Mouse (Mus musculus): ENCODE data around the gene Mogat2.
A peak's percentile ranks its signal among the peaks of the same experiment; 100 is the strongest.

The Mogat2 gene

DNA sequence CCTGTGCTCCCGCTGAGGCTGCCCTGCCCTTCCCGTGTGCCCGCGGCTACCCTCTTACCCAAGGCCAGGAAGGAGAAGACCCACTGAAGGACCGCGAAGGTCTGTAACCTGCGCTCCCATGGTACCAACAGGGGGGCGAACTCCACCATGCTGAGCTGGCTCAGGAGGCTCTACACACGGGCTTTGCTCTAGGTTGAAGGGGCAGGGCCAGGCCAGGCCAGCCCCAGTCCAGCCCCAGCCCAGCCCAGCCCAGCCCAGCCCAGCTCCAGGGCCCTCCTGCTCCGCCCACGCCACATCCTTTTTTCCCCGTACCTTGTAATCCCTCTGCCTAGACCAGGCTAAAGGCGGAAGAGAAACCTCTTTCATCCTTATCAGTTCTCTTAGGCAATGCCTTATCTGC is at the start of gene Mogat2:
Mogat2 (minus strand) TSS at position 203 of the 400 bp plus-strand sequence.
- DNase-seq = no peak

DNA sequence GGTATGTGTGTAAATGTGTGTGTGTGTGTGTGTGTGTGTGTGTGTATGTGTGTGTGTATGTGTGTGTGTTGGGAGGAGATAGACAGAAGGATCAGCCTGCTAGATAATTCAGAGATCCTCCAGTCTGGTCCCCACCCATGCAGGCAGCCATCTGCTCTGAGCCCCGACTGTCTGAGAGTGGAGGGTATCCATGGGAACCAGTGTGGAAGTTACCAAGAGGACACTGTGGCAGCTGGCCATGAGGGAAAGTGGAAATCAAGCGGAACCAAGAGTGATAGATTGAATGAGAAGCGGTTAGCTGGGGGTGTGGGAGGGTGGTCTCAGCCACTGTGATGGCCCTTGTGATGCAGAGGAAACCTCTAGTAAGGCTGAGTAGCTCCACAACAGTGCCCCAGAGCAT is 48.9 kb upstream of the Mogat2 start:
- peak; percentile 73 for DNase-seq

DNA sequence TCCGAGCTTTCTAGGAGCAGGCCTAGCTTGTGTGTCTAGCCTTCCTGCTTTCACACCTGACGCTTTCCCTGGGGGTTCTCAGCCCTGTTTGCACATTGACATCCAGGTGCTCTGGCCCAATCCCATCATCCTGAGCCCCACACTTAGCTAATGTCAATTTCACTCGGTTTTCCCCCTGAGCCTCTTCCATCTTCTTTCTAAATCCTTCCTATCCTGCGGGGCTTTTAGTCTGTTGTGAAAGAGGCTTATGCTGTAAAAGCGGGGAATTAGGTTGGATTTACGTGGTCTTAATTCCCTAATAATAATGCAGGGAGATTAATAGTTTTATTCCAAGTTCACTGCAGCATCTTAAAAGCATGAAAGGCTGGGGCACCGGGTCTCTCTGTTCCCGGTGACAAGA is 41.2 kb upstream of the Mogat2 start:
- no peak for DNase-seq

DNA sequence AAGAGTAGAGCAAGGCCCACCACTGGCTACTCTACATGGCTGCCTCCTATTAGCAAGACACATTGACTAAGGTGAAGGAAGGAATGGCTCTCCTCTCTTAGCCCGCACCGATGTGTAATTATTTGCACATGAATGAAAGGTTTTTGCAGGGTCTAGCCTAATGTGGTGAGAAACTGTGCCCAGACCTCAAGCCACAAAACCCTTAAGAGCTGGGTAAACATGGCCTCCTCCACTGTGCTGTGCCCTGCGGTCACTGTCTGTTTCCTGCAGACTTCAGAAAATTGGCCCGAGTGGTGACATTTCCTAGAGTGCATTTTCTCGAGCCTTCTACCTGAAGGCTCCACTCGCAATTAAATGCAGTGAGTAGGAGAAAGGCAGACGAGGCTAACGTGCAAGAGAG is 39.9 kb upstream of the Mogat2 start:
- no peak for DNase-seq

DNA sequence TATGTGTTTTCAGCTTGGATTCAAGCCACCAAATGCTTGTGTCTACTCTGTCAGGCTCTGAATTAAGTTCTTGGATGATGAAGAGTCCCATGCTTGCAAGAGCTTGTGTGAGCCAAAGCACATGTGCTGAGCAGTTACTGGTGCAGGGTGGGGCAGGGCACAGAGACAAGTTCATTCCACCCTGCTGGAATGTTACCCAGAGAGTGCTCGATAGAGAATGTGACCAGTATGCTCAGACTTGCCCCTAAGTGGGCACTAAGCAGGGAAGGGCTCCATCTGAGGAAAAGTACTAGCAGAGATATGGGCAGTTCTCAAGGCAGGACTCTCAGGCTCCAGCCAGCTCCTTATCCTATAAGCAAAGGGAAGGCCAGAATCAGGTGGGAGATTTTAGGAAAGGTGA is 38.3 kb upstream of the Mogat2 start:
- DNase-seq = no peak

DNA sequence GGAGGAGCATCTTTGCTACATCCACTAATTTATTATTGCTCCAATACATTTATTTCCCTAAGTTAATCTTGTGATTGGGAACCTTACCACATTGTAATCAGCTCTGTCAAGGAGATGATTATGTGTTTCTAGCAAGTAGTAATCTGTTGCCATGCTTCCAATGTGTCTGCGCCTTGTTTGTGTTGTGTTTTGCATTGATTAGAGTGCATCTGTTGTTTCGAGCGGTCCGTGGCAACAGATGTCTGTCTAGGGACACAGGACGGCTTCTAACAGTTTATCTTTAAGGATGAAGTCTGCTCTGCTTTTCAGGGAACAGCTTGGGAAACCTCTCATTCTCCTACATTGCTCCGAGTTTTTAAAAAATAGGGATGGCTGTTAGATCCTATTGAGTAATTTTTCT is 36.7 kb upstream of the Mogat2 start:
- DNase-seq = no peak

DNA sequence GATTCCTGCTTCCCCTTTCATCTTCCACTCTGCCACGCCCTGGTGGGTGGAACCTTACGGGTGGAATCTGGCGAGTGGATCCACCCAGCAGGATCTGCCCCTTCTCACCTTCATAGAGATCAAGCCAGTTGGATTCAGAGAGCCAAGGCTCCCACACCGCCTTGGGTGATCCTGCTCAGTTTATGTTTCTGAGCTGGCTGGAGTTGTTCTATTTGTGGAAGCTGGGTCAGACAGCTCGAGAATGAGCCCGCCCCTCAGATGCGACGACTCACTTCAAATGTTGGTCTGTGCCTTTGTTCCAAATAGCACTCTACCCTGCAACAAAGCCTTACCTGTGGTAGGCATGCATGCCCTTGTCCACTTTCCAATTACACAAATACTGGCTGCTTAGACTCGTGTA is 33.2 kb upstream of the Mogat2 start:
- no peak for DNase-seq

DNA sequence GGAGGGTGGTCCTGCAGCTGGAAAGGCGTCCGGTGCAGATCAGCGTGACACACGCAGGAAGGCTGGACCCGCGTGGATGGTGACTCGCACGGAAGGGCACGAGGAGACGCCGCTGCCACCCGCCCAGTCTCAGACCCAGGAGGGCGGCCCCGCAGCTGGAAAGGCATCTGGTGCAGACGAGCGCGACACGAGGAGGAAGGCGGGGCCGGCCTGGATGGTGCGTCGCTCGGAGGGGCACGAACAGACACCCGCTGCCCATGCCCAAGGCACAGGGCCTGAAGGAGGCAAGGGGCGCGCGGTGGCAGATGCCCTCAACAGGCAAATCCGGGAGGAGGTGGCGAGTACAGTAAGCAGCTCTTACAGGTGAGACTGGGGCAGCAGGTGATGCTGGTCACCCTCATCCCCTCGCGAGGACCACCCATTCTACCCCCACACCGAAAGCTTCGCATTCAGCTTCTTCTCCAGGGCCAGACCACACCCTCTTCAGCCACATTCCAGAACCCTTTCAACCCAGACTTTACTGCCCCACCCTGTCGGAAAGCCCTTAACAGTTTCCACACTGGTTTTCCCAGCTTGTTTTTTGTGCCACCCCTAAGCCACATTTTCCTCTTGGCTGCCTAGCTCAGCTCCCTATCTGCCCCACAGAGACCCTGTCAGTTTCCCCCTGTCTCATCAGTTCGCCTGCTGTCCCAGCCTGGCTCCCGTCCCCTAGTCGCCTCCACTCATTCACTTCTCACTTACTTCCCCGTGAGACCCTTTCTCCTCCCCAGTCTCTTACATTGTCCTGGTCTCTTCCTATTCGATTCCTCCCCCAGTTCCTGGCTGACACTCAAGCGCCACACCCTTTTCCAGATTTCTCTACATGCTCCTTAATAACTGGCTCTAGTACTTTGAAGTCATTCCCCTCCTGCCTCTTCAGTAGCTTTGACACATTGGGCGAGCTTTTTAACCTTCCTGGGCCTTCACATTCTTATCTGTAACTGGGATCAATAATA is 30.8 kb upstream of the Mogat2 start:
- DNase-seq = peak; percentile 31

DNA sequence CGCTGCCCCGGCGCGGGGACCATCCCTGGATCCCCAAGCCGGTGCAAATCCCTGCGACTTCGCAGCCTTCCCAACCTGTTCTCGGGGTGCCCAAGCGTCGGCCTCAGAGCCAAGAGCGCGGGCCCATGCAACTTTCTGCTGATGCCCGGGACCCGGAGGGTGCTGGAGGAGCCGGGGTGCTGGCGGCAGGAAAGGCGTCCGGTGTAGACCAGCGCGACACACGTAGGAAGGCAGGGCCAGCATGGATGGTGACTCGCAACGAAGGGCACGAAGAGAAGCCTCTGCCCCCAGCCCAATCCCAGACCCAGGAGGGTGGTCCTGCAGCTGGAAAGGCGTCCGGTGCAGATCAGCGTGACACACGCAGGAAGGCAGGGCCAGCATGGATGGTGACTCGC is 30.1 kb upstream of the Mogat2 start:
- no peak for DNase-seq

DNA sequence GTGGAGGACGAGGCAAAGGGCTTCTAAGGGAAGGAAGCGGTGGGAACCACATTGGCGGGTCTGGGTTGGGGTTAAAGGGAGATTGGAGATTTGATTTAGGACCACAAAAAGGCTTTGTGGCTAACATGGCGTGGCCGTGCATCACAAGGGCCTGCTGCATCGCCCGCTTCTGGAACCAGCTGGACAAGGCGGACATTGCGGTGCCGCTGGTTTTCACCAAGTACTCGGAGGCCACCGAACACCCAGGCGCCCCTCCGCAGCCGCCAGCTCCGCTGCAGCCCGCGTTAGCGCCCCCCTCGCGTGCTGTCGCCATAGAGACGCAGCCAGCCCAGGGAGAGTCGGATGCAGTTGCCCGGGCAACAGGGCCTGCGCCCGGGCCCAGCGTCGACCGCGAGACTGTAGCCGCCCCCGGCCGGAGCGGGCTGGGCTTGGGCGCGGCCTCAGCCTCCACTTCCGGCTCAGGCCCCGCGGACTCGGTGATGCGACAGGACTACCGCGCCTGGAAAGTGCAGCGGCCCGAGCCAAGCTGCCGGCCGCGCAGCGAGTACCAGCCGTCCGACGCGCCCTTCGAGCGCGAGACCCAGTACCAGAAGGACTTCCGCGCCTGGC is 29.6 kb upstream of the Mogat2 start:
- DNase-seq = peak; percentile 84

DNA sequence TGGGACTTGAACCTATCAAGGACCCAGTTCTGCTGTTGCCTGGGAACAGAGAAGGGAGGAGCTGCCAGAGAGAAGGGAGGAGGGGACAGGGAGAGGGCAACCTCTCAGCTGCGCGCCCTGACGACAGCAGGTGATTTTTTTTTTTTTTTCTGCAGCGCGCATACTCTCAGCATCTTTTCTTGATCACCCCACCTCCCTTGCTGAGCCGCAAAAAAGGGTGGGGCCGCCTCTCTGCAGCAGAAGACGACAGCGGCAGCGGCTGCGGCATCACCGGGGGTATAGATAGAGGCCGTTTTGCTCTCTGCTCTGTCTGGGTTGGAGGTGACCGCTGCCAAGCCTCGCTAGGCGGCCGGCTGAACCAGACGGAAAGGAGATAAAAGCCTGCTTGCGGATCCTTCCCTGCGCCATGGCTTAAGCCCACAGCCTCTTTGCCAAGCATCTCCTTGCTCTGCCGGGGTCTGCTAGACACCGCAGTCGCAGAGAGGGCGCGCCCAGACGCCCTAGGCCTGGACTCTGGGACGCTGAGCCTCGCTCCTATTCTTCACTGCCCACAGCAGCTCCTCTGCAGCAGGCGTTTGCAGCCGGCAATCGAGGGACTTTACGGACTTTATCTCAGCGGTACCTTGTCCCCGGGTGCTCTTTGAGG is 29.0 kb upstream of the Mogat2 start, which contains the start of gene Map6:
Map6 (plus strand) TSS at position 197 of the 646 bp plus-strand sequence.
- peak; percentile 73 for DNase-seq

DNA sequence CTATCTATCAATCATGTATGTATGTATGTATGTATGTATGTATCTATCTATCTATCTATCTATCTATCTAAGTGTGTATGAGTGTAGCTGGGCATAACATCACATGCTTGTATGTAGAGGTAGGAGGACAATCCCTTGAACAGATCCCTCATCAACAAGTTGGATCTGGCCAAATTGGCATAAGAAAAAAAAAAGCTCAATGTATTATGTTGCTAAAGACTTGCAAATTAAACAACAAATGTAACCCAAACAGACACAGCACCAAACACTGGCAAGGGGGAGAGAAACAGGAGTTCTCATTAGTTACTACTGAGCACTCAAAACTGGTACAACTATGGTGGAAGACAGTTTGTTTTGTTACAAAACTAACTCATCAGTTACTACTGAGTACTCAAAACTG is 26.2 kb upstream of the Mogat2 start:
- DNase-seq = no peak

DNA sequence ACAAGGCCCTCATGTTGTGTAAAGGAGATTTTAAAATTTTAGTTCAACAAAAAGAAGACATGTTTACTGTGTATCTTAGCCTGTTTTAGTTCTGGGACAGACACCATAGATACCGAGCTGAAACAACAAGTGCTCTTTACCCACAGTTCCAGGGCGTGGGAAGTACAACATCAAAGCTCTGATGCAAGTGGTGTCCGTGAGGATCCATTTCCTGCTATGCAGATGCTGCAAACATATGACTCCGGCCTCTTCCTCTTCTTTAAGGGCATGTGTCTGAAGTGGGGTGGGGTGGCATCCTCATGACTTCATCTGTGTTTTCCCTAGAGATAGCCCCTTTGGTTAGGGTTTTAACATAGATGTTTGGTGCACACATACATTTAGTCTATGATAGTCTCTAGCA is 25.1 kb upstream of the Mogat2 start:
- no peak for DNase-seq

DNA sequence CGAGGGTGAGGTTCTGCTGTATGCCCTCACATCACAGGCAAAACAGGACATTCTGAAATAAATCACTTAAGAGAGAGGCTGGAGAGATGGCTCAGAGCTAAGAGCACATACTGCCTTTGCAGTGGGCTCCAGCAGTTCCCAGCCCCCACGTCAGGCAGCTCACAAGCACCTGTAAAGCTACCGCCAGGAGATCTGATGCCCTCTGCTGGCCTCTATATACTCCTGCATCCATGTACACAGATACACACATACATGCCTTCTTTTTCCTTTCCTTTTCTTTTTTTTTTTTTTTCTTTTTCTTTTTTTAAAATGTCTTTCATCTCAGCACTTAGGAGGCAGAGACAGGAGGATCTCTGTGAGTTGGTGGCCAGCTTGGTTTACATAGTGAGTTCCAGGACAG is 23.5 kb upstream of the Mogat2 start:
- no peak for DNase-seq

DNA sequence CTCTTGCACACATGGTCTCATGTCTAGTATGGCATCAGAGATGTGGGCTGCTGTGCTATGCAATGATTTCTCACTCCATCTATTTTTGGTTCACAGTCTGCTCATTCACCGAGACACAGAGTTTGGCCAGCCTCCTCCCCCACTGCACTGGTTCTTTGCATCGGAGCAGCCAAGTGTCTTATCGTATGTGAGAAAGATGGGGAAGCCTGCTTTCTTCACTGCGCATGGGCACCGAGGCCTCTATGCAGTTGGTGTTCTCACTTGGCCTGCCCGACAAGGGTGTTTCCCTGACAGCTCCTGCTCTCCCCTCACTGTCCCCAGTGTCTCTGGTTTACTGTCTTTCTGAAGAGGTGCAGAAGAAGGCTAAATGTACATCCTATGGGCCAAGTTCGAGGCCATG is 16.6 kb upstream of the Mogat2 start:
- peak; percentile 56 for DNase-seq

DNA sequence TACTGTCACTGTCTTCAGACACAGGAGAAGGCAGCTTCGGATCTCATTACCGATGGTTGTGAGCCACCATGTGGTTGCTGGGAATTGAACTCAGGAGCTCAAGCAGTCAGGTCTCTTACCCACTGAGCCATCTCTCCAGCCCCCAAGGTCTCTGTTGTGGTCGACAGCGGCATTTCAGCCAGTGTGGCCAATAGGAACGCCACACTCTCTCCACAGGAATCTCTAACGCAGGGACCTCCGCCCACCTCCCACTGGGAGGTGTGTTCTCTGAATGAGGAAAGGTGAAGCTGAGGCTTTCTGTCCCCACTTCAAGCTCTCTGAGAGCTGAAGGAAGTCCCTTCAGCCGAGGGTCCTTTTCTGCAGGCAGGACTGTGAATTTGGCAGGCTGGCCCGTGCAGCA is 12.0 kb upstream of the Mogat2 start:
- no peak for DNase-seq

DNA sequence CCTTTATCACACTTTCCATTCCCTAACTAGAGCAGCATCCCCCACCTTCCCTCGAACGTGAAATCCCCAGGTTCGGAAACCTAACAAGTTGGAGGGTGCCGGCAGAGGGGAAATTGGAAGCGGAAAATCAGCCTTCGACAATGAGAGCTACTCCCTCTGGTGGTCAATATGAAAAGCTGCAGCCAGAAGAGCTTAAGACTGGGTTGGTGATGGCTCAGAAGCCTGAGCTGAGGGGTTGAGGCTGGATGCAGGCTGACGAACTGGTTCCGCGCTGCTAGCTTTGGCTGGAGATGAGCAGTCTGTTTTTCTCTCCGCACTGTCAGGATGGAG is 11.1 kb upstream of the Mogat2 start:
- DNase-seq = peak; percentile 37

DNA sequence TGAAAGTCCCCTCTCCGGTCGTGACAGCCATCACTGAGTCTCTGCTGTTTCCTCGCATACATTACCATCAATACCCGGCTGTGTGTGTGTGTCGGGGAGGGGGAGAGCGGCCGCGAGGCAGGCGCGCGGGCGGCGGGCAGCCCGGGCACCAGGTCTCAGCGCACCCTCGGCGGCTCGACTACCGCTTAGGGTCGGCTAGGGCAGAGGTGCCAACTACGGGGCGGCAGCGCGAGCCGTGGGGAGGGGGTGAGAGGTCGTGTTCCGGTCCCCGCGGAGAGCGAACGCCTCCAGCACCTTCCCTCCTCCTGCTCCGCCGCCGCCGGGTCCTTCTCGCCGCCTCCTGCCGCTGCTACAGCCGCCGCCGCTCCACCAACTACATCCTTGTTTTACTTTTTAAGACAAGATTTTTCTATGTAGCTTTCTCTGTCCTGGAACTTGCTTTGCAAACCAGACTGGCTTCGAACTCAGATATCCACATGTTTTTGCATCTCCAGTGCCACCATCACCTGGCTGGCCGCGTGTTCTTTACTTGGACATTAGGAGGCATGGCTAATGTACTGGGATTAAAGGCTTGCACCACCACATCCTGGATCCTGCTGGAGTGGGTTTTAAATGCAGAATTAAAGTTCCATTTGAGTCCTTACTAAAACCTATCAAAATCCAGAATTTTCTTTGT is 10.6 kb upstream of the Mogat2 start:
- DNase-seq = no peak

DNA sequence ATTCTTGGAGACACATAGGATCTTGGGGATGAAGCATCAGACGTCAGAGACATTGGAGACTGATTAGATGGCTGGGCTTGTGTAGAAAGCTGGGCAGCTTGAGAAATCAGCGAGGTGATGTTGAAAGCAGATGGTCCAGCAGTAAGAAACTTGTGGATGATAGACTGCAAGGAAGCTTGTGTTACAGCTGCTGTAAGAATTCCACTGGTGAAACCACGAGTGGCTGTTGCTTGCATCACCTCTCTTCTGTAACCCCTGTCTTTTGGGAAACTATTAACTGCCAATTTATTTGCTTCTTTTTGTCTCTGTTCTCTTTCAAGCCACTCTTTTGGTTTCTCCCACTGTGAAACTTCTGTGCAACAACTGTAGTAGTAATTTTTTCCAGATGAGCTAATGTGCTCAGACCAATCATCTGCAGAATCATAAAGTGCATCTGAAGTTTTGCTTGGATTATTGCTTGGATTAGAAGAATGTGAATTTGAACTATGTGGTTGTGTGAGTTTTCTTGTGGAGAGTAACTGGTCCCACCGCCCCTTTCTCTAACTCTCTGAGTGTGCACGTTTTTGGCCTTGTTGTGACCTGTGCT is 9.8 kb upstream of the Mogat2 start:
- no peak for DNase-seq

DNA sequence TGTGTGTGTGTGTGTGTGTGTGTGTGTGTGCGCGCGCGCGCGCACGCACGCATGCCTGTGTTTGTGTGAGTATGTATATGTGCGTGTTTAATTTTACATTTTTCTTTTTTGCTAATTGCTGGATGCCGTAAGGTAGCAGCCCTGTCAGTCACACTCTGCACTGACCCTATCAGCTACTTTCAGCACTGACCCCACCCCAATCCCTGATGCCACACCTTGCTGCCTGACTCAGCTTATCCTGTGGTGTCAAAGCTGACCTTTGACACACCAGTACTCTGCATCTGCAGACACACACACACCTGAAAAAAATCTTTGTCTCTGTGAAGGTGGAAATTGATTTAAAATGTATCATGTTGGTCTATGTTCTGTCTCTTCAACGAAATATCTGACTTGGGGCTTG is 3.7 kb upstream of the Mogat2 start:
- DNase-seq = no peak

DNA sequence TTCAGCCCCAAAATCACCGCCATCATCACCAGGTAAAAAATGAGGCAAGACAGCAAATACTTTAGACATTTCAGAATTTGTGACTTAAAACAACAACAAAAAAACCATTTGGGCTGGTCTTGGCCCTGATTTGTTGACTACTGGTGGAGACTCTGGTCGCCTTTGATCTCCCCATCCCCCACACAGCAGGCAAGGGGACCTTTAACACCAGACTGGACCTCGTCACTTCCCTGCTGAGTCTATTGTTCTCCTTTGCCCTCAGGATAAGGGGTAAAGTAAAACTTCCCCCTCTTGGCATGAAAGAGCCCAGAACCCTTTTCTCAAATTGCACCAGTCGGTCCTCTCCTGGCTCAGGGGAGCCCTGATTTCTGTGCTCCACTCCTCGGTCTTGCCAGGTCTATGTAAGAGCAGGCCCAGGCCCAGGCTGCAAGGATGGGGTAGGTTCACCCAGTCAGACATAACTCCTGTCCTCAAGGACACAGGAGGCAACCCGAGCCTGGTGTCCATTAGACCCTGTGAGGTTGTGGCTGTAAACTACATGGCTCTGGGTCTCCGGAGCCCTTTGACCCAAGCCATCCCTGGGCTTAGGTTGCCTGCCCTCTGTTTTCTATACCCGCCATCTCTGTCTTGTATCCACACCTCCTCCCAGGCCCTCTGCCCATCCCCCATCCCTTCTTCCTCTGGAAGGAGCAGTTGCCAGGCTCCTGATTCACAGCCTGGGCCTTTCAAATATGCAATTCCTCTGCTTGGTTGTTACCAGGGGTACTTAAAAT is 1.3 kb downstream of the Mogat2 start:
- peak; percentile 27 for DNase-seq

DNA sequence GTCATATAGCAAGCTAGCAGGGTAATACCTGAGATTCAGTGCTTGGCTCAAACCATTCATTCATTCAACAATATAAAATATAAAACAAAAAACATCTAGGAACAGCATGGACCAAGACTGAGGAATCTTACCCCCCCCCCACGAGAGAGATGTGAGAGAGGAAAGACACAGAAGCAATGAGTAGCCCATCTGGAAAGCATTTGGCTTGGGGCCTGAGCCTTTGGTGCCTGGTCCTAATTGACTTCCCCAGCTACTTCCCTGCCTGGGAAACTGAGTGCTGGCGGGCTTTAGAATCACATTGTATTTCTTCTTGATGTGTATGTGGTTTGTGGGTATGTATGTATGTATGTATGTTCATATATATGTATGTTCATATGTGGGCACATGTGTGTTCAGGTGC is 2.8 kb downstream of the Mogat2 start:
- no peak for DNase-seq

Data from right cerebral cortex, postnatal 14 days (tissue).